Mouse (Mus musculus): ENCODE measurements around the gene Insl6.

Gene Insl6

DNA sequence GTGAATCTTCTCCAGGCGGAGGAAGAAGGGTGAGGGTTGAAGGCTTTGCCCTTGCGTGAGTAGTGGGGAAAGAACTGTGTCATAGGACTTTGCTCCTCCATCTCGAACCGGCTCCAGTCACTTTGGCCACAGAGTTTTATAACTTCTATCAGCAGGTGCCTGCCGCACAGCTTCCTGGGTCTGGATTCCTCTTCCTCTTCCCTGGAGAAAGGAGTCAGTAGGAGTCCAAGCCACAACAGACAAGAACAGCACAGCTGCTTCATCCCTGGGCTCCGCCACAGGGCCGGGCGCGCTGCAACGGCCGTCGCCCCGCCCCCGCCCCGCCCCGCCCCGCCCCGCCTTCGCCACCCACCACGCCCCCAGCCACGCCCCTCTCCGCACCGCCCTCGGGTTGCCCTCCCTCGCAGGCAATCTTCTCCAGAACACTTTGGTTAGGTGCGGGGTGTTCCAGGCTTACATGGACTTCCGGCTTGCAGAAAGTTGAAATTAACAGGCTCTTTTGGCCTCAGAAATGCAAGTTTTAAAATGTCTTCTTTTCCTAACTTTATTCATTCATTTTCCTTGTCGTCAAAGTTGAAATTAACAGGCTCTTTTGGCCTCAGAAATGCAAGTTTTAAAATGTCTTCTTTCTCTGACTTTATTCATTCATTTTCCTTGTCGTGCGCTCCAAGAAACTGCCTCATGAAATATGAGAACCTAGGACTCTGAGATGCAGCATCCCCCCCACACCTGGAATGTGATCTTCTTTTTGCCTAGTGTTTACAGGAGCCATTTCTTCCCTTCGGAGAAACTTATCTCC, at the start of gene Insl6:
Gene Insl6, minus strand, starts transcription at position 304 of the 799 bp plus-strand sequence.
- peak; percentile 80 for DNase-seq

DNA sequence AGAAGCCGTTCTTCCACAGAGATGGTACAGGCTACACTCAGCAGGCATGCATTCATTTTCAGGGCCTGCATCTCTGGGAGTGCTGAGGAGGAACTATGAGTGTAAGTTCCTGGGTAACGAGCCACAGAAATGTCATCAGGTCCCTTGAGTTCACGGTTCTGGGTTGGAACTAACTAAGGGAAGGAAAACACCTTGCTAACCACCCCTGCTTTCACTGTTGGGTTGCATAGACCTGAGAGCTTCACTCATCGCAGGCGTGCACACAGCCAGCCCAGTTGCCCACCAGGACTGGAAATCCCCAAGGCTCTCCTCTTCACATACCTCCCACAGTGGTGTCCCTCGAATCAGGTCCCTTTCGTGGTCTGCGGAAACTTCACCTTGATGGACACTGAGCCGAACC, 49.8 kb upstream of the Insl6 start:
- DNase-seq, result no peak

DNA sequence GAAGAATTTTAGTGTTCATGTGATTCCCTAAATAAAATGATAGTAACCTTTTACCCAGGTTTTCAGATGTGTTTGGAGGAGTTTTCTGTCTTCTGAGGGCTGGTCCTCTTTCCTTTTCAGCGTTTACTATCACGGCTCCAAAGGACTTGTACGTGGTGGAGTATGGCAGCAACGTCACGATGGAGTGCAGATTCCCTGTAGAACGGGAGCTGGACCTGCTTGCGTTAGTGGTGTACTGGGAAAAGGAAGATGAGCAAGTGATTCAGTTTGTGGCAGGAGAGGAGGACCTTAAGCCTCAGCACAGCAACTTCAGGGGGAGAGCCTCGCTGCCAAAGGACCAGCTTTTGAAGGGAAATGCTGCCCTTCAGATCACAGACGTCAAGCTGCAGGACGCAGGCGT, 48.3 kb upstream of the Insl6 start:
- DNase-seq, result no peak

DNA sequence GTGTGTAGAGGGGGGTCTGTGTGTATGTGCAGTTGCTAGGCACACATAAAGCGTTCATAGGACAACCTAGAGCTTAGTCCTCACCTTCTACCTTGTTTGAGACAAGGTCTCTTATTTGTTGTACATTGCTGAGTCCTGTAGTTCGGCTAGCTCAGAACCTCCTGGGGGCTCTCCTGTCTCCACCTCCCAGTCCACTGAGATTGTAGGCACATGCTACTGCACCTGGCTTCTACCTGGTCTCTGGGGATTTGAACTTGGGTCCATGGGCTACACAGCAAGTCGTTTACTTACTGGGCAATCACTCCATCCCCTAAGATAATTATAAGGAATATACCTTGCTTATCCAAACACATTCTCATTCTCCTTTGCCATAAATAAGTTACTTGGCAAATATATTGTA, 47.5 kb upstream of the Insl6 start:
- DNase-seq, result no peak

DNA sequence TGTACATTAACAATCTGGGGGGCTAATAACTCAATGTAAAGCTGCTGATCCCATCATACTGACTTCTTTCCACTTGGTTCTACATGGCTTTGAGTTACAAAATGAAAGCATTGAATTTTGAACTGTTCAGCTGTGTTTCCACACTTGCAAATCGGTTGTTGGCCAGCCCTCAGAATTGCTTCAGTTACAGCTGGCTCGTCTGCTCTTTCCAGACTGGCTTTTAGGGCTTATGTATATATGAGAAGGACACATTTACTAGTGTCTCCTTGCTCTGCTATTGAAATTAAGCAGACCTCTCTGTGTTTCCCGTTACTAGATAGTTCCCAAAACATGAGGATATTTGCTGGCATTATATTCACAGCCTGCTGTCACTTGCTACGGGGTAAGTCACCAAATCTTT, 47.0 kb upstream of the Insl6 start:
- no peak for DNase-seq

DNA sequence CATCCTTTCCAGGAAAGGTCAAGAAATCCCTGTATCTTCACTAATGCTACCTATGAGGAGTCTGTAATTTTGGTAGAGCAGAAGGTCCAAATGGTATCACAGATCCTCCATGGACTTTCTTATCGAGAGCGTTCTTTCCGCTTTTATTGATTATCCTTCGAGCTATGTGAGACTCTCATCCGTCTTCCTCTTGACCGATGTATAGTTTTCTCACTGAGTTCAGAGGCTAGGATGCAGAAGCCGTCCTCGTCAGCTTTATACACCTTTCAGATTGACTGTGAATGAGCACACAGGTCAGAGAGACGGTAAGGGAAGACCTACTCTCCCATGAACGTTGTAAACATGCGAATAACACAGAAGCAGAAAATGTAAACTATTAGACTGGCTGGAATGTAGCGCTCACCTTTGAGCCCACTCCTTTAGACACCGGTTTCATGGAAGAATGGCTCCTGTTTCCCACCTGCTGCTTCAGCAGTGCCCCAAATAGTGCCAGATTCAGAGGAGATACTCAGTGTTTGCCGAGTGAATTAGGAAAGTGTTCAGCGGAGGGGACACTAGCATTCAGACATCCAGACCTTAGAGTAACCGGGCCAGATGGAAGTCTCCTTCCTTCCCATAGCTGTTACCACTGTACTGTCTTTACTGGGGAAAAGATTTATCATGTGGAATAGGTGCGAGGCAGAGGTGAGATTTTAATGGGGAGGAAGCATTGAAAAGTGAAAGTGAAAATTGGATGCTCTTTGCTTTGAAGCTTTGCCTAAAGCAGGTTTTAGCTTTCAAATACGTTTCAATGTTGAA, 46.3 kb upstream of the Insl6 start:
- no peak for DNase-seq

DNA sequence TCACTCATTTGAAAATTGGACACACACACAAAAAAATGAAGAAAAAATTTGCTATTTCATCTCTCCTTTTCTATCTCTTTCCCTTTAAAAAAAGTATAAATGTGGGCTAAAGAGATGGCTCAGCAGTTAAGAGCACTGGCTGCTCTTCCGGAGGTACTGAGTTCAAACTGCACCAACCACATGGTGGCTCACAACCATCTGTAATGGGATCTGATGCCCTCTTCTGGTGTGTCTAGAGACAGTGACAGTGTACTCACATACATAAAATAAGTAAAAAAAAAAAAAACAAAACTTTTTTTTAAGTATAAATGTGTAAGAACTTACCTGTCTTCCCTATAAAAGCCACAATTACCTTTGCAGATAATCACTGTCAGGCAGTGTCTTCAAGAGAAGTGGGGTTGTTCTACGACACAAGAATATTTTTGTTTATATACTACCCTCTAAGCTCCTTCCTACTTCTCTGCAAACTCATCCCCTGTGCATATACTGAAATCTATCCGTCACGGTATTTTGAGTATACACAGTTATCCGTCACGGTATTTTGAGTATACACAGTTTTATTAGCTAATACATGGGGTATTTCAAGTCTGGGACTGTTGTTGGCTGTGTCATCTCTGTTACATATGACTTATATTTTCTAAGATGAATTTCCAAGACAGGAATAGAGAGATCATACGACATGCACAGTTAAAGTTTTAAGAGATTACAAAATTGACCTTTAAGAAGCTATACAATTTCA, 45.6 kb upstream of the Insl6 start:
- no peak for DNase-seq

DNA sequence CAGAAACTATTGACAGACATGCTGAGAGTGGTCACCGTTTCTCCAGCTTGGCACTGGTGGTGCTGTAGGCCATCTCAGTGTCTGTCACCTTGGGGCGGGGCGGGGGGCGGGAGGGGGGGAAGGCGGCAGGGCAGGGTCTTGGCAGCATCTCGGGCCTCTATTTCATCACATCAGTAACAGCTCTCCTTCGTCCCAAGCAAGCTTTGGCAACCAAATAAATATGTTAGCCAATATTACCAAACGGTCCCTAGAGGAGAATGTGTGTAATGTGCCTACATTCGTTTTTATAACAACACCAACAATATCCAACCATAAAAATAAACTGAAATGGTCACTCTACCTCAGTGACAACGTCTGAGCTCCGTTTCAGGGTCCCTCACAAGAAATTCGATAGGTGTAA, 45.0 kb upstream of the Insl6 start:
- no peak for DNase-seq

DNA sequence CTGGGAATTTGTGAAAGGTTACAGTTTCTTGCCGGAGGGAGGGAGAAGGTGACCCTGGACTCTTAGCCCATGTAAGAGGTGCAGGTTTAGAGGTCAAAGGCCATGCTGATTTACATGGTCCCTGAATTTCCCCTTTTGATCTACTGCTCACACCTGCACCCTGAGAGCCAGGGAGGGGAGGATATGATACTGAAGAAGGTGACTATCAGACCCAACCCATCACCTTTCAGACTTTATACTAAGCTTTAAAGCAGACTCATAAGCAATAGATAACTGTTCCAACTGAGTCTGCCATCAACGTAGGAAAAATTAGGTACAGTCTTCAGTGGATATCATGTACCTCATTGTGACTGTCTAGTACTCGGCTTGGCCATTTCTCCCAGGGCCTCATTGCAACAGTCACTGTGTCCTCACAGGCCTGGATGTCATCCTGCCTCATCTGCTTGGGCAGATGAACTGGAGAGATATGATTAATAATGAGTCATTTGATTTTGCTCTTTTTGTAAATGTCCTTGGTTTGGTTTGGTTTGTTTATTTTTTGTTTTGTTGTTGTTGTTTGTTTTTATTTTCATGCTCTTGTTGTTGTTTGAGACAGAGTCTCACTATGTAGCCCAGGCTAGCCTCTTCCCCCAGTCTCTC, 43.6 kb upstream of the Insl6 start:
- DNase-seq, result no peak

DNA sequence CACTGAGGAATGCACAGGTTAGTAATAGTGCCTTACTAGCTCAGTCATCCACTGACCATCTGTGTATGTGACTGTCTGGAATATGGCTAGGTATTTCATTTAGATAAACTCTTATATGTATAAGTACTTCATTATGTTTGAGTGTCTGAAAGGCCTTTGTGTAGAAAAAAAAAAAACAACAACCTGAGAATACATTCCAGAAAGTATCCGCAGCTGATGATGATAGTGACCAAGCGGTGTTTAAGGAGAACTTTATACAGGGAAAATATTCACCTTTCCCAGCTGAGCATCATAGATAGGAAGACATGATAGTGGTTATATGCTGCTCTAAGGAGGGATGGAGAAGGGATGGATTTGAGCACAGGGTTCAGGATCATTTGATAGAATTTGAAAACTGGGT, 42.9 kb upstream of the Insl6 start:
- no peak for DNase-seq

DNA sequence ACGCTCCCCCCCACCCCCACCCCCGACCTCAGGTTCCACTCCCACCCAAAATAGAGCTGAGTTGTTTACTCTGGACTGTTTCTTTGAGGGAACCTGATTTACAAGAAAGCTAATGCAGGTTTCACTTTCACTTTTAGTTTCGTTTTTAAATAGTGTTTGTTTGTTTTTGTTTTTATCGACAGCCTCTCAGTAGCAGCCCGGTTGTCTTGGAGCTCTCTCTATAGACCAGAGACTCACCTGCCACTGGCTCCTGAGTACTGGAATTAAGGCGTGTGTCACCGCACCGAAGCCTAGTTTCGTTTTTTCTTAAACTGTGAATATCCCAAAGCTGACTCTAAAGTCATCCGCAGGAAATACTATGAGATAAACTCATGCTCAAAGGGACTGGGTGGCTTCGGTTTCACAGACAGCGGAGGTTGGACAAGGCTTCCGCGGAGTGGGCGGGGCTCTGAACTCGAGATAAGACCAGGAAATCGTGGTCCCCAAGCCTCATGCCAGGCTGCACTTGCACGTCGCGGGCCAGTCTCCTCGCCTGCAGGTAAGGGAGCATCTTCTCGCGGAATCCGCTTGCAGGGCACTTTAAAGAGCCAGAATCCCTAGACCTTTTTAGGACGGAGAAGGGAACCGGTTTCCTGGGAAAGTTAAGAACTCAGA, 41.9 kb upstream of the Insl6 start, which contains the start of the genes Plgrkt and Cd274:
Gene Plgrkt, minus strand, starts transcription at position 422 of the 654 bp plus-strand sequence.
Gene Cd274, plus strand, starts transcription at position 487 of the 654 bp plus-strand sequence.
- DNase-seq, result peak; percentile 88

DNA sequence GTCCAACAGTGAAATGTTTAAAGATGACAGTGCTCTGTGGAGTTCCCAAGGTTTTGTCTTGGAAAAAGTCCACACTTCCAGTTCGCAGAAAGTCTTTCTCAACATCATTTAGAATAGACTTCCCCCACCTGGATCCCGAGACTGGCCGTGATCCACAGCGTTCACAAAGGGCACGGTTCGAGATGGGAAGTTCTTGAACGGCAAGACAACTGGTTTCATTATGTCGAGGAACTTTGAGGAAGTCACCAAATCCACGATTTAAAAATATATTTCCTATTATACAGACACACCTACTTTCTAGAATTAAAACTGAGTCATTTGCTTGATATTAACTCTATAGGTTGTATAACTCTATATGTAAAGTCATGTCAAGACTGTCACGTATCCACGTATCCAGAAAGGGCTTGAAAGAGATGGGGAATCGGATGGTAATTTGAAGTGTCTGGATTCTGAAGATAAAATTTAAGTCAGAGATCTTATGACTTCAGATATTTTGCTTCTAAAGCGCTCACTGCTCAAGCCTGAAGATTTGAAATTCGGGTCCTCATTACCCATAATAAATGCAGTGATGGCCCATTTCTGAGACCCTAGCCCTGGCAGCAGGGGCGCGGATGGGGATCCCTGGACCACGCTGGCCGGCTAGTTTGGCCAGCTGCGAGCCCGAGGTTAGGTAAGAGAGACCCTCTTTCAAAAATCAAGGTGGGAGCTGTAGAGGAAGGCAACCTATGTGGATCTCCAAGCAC, 41.2 kb upstream of the Insl6 start:
- no peak for DNase-seq

DNA sequence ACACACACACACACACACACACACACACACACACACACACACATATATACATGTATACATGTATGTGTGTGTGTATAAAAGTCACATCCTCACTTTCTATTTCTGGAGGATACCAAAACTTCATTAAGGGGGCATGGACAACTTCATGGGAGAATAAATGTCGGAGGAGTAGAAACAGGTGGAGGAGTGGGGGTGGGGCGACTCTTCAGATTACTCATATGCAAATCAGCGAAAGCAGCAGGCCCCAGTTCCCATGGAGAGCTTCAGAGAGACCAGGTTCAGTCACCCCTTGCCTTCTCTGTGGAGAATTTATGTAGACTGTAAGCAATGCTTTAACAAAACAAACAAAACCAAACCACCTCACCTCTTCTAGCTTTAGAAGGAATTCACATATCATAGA, 39.9 kb upstream of the Insl6 start:
- DNase-seq, result no peak

DNA sequence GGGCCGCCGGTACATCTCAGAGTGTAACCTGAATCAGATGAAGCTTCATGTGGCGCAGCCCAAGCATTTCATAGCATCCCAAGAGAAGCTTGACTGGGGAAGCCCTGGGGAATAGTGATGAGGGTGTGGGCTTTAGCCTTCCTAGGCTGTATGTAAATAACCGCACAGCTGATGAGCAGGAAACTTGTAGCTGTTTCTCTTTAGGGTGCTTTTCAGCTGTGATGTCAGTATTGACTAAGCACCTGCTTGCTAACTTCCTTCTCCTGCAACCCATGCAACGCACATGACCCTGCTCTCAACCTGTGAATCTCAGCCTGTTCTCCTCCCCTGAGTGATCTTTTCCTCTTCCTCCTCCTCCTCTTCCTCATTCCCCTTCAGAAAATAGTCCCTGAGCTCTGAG, 38.9 kb upstream of the Insl6 start:
- DNase-seq, result no peak

DNA sequence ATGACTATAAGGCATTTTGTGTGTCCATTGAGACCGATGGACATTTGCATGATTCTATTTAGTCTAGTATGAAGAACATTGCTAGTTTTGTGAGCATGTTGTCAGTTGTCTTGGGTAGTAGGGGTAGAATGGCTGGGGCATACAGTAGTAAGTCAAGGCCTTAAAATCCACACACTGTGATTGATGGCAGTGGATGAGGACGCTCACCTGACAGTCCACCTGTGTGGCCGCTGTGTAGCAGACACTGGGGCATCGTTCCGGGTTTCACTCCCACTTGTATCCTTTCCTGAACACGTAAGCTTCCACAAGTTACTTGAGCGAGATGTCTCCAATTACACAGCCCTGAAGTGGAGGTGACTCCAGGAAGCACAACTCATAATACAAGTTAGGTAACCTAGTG, 38.4 kb upstream of the Insl6 start:
- no peak for DNase-seq

DNA sequence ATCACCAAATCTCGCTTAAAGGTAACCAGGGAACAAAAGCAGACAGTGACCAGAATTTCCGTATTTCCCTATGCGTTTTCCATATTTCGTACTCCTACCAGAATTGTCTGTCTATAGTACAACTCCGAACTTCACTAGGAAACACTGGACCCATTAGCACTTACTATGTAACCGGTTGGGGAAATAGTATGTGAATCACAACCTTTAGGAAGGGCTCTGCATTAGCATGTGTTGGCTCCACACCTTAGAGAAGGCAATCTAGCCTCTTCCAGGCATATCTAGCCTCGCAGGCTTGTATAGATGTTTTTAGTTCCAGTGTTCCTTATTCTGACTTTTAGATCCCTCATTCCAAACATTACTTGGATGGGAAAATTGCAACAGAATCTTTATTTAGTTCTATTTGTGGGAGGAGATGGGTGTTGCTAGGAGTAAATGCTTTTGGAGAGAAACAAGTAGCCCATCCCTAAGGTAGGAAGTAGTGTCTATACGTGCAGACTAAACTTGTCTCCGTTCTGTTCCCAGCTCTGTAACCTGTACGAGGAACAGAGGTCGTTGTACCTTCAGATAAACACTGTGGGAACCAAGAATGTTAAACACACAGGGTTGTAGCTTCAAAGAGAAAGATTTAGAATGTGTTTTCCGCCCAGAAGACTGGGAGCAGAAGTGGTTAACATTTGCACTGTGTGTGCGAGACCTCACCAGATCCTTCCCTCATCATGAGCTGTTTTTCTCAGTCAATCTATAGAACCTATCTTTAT, 37.2 kb upstream of the Insl6 start:
- no peak for DNase-seq

DNA sequence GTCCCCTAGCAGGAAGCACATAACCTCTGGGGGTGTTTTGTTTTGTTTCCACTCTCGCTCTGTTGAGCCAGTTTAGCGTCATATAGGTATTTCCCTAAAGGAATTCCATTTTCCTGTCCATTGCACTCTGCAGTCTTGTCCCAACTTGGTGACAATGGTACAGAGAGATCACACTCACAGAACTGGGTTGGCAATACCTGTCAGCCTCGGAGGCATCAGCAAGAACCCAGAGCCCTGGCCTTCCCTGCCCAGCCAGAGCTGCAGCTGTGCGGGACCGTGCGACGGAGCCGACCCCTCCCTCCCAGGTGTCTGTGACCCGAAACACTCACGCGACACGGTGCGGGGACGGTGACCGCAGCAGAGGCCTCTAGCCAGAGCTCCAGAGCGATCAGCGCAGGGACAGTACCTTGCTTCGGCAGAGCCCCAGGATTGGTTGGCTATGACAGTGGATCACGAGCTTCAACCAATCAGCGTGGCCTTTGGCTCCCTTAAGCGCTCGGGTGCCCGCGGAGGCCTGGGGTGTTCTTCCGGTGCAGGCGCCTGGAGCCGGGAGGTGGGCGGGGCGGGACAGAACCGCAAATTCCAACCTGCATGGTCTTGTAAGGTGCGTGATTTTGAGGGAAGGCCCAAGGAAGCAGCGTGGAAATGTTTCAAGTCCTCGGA, 36.4 kb upstream of the Insl6 start:
- DNase-seq, result peak; percentile 94

DNA sequence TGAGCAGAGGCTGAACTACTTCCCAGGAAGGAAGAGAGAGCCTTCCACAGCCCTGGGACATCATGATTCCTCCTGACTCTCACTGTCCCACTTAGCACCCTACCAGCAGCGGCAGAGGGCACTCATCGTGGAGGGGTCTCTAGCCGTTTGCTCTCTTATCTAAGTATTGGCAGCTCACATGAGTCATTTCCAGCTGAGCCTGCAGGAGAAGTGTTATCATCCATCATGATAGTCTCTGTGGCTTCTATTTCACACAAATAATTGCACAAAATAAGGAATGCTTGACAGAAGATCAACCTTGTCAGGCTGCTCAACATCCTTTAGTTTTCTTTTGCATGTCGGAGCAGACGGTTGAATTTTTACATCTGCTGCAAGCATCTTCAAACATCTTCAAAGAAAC, 35.1 kb upstream of the Insl6 start:
- no peak for DNase-seq

DNA sequence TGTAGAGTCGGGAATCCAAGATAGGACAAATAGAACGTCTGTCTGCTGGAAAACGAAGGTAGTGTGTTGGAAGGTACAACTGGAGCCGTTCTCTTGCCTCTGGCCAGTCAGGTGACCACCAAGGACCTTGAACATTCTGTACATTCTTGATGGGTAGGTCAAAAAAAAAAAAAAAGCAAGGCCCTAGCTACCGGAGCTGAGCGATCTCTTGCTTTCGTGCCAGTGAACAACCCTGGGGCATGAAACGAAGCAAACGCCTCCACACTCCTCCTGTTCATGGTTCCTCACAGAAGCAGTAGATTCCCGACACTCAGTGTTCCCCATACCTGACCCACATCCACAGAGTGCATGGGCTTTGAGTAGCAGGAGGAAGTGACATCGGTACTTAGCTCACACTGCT, 31.1 kb upstream of the Insl6 start:
- peak; percentile 49 for DNase-seq

Measured in kidney, postnatal 14 days (tissue).